Mouse (Mus musculus) hindbrain, embryonic 12.5 days (tissue): ENCODE data around the gene Runx1. TPM values are rescaled to one million over a fixed set of nuclear protein-coding genes. Genes with fewer than 3 reads are reported as not detected.

Experiments
- ATAC-seq: fragments of 200-750 bp; cut with Nextera tagmentation; 2 replicates; pipeline ENCODE4 v1.8.0; 2017; ENCODE audit warnings: moderate TSS enrichment; ENCODE audit not compliant: low FRiP score
- H3K27ac ChIP-seq: fragments of 300-500 bp; sonication (generic); 2 replicates; pipeline ENCODE4 v1.5.1; 2016; ENCODE audit warnings: mild to moderate bottlenecking
- H3K27me3 ChIP-seq: fragments of 300-500 bp; sonication (generic); 2 replicates; pipeline ENCODE4 v1.6.1; 2016; ENCODE audit warnings: mild to moderate bottlenecking
- H3K36me3 ChIP-seq: fragments of 300-500 bp; sonication (generic); 2 replicates; pipeline ENCODE4 v1.6.1; 2016; ENCODE audit warnings: mild to moderate bottlenecking
- H3K4me1 ChIP-seq: fragments of 300-500 bp; sonication (generic); 2 replicates; pipeline ENCODE4 v1.6.1; 2016
- H3K4me2 ChIP-seq: fragments of 300-500 bp; sonication (generic); replicated peaks from 2 replicates; pipeline ENCODE4 v1.6.1; 2016; ENCODE audit warnings: mild to moderate bottlenecking
- H3K4me3 ChIP-seq: fragments of 300-500 bp; sonication (generic); 2 replicates; pipeline ENCODE4 v1.5.1; 2016; ENCODE audit warnings: mild to moderate bottlenecking
- H3K9ac ChIP-seq: fragments of 300-500 bp; sonication (generic); 2 replicates; pipeline ENCODE4 v1.6.1; 2016; ENCODE audit warnings: mild to moderate bottlenecking, moderate library complexity
- H3K9me3 ChIP-seq: fragments of 300-500 bp; sonication (generic); replicated peaks from 2 replicates; pipeline ENCODE4 v1.6.1; 2016; ENCODE audit warnings: mild to moderate bottlenecking
- WGBS: fragments of 180-500 bp; shearing (Covaris S2); methylation state at CpG from one replicate; pipeline ENCODE4 v1.1.7; 2016; 5-methylcytosine and 5-hydroxymethylcytosine counted together
- polyA plus RNA-seq: library from polyadenylated mRNA; unstranded; fragments of >200 nt; fragmentation: Nextera tagmentation; extraction: Ambion mirVana; gene quantifications from 2 replicates; pipeline ENCODE4 v1.2.1, GENCODE M21; 2016

The Runx1 gene
- polyA plus RNA-seq, 1 experiment from 2014 or later, result 4.4 TPM

DNA sequence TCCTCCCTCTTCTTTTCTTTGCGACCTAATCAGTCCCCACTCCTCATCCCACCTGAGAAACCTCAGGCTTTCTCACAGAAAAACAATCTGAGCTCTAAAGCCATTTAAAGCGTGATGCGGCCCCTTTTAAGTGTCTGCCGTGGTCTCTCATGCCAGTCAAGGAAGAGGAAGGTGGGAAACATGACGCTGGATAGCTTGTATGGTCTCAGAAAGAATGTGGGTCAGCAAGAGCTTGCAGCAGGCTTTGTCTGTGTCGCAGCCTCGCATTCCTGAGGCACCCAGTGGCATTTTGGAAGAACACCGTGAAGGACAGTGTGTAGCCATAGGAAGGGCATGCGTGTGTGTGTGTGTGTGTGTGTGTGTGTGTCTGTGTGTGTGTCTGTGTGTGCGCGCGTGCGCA lies 179.8 kb downstream of the Runx1 start:
- 65% methylated on average over 13 of the region's 13 CpGs for WGBS
- Histone ChIP-seq H3K27ac (peak overlapping the region; percentile 48), H3K4me2 (no peak overlapping the region), H3K27me3 (no peaks in the 10 kb centered on the region), H3K4me1 (peaks cover 22% of the 10 kb centered on the region), H3K9me3 (no peaks in the 10 kb centered on the region), H3K36me3 (no peaks in the 10 kb centered on the region), H3K9ac (no peak overlapping the region), H3K4me3 (no peak overlapping the region)
- no peak for ATAC-seq

DNA sequence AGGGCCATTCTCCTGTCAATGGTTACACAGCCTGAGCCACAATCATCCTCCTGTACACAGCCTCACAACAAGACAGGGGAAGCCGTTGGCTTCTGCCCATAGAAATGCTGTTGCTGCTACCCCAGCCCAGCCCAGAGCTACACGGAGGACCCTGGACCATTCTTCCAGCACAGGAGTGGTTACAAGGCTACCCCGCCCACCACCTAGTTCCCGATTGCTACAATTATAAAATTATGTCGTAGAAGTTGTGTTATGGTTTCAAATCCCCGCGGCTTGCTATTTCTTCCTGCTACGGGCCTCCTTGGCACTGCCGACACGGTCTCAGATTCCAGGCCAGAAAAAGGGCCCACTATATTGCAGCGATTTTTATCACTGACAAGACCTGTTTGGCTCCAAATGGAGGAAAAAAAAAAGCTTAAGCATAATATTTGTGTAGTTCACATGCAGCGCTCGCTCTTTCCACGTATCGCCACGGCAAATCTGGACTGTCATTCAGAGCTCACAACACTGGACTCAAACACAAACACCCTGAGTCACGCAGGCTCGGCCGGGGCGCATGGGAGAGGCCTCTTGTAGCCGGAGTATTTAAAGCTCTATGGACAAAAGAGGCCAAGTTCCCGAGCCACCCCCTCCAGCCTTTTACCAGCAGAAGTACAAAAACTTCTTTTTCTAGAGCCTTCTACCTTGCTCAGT lies 180.4 kb downstream of the Runx1 start:
- no peaks in the 10 kb centered on the region for H3K27me3 ChIP-seq
- no peaks in the 10 kb centered on the region for H3K36me3 ChIP-seq
- H3K9me3 ChIP-seq, result no peaks in the 10 kb centered on the region
- H3K4me2 ChIP-seq, result no peak overlapping the region
- 72% methylated on average over 22 of the region's 22 CpGs for WGBS
- H3K4me1 ChIP-seq, result peaks cover 22% of the 10 kb centered on the region
- no peak overlapping the region for H3K9ac ChIP-seq
- H3K27ac ChIP-seq, result peak overlapping the region; percentile 48; the same call in 1 of the 2 replicates
- H3K4me3 ChIP-seq, result no peak overlapping the region
- ATAC-seq, result no peak

- H3K4me3 ChIP-seq, result no peak overlapping the region
- H3K36me3 ChIP-seq, result no peaks in the 10 kb centered on the region
- H3K27ac ChIP-seq, result peak overlapping the region; percentile 30; the same call in 1 of the 2 replicates
- ATAC-seq, result no peak
- no peaks in the 10 kb centered on the region for H3K27me3 ChIP-seq
- H3K4me2 ChIP-seq, result no peak overlapping the region
- no peak overlapping the region for H3K9ac ChIP-seq
- no peaks in the 10 kb centered on the region for H3K9me3 ChIP-seq
- peaks cover 19% of the 10 kb centered on the region for H3K4me1 ChIP-seq
- 63% methylated on average over 15 of the region's 15 CpGs for WGBS
Measured at GRCm38 (mm10) chr16:92644718-92645422, 181.1 kb downstream of the Runx1 start.

- H3K4me2 ChIP-seq, result no peak overlapping the region
- H3K9me3 ChIP-seq, result no peaks in the 10 kb centered on the region
- no peaks in the 10 kb centered on the region for H3K36me3 ChIP-seq
- H3K27ac ChIP-seq, result no peak overlapping the region
- no peak overlapping the region for H3K4me3 ChIP-seq
- H3K4me1 ChIP-seq, result peaks cover 19% of the 10 kb centered on the region
- 70% methylated on average over 9 of the region's 10 CpGs for WGBS
- no peak for ATAC-seq
- H3K9ac ChIP-seq, result no peak overlapping the region; the same call in 1 of the 2 replicates
- no peaks in the 10 kb centered on the region for H3K27me3 ChIP-seq
Measured at GRCm38 (mm10) chr16:92644315-92644714, 181.6 kb downstream of the Runx1 start.

- H3K9me3 ChIP-seq, result no peaks in the 10 kb centered on the region
- no peak for ATAC-seq
Measured at GRCm38 (mm10) chr16:92642283-92642682, 183.7 kb downstream of the Runx1 start.

DNA sequence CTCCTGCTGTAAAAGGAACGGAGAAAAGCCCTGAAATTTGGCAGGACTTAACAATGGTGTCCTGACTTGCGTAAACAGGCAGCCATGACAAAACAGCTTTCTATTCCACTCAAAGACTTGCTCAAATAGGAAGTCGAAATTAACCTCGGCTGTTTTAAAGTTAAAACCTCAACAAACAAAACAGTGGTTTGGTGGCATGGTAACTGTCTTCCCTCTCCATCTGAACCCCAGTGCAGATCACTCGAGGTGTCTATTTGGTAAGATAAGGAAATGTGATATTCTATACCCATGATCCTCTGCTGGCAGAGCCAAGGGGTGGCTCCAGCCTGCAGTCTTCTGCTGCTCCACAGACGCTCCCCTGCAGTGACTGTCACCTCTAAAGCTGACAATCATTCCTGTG lies 184.9 kb downstream of the Runx1 start:
- Histone ChIP-seq H3K27ac (no peak overlapping the region), H3K4me3 (no peak overlapping the region), H3K9ac (no peak overlapping the region), H3K4me2 (no peak overlapping the region), H3K27me3 (no peaks in the 10 kb centered on the region), H3K36me3 (no peaks in the 10 kb centered on the region), H3K9me3 (no peaks in the 10 kb centered on the region), H3K4me1 (peaks cover 15% of the 10 kb centered on the region)
- 75% methylated on average over 6 of the region's 6 CpGs for WGBS
- ATAC-seq, result no peak

More at GRCm38 (mm10) chr16:92642283-92642682, 183.7 kb downstream of the Runx1 start:
- WGBS, result 93% methylated on average over 8 of the region's 8 CpGs
- Histone ChIP-seq H3K4me2 (no peak overlapping the region), H3K36me3 (no peaks in the 10 kb centered on the region), H3K9ac (no peak overlapping the region), H3K4me1 (peaks cover 19% of the 10 kb centered on the region), H3K4me3 (no peak overlapping the region), H3K27ac (no peak overlapping the region), H3K27me3 (no peaks in the 10 kb centered on the region)

GRCm38 (mm10) chr16:92639093-92639492 lies 186.9 kb downstream of the Runx1 start:
- ATAC-seq, result no peak
- Histone ChIP-seq H3K4me1 (peaks cover 3% of the 10 kb centered on the region; the same call in 1 of the 2 replicates), H3K4me3 (no peak overlapping the region), H3K4me2 (no peak overlapping the region), H3K9ac (no peak overlapping the region), H3K27ac (no peak overlapping the region), H3K27me3 (no peaks in the 10 kb centered on the region), H3K9me3 (no peaks in the 10 kb centered on the region), H3K36me3 (no peaks in the 10 kb centered on the region)
- 85% methylated on average over 8 of the region's 8 CpGs for WGBS

DNA sequence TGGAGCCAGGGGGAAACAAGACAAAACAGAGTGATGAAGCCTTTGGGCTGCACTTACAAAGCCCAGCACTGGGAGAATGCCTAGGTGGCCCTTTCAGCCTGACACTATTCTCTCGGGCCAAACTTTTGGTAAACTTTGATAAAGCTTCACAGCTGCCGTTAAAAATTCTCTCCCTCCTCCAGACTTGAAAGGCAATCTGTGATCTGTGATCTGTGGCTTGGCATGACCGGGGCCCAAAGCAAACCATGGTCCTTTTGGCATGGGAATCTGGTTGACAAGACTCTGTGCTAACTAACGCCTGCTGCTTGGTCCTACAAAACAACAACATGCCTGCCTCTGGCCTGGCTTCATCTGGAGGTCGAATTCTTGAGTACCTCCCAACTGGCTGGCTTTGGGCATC lies 188.9 kb downstream of the Runx1 start:
- peaks cover 7% of the 10 kb centered on the region for H3K4me1 ChIP-seq
- H3K4me3 ChIP-seq, result no peak overlapping the region
- H3K9me3 ChIP-seq, result no peaks in the 10 kb centered on the region
- no peaks in the 10 kb centered on the region for H3K27me3 ChIP-seq
- H3K9ac ChIP-seq, result no peak overlapping the region
- H3K27ac ChIP-seq, result no peak overlapping the region
- WGBS, result 69% methylated on average over 5 of the region's 5 CpGs
- H3K36me3 ChIP-seq, result no peaks in the 10 kb centered on the region
- no peak overlapping the region for H3K4me2 ChIP-seq
- ATAC-seq, result no peak

DNA sequence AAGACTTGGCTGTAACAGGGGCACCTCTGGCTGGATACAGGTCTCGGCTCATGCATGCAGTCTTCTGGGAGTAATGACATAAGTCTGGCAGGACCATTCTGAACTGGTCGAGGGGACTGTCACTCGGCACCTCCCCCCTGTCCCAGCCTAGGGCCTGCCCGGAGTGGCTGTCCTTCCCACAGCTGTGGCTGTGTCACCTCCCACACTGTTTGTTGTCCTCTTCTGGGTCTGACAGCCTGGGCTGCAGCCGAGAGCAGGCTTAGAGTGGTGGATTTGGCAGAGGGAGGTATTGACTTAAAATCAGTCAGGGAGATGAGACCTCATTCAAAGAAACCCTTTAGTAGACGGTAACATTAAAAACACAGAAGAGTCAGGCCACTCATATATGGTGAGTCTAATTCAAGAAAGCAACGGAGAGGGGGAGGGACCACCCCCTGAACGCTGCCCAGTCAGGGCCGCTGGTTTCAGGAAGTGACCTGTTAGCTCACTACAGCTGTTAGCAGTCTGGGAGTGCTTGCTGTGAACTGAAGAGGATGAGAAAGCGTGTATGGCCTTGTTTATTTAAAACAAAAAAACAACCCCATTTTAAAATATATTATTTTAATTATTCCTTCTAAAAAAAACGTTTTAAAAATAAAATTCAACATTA lies 193.7 kb downstream of the Runx1 start:
- no peaks in the 10 kb centered on the region for H3K9me3 ChIP-seq
- 17% methylated on average over 11 of the region's 11 CpGs for WGBS
- no peak overlapping the region for H3K27ac ChIP-seq
- H3K36me3 ChIP-seq, result no peaks in the 10 kb centered on the region
- no peak for ATAC-seq
- H3K4me1 ChIP-seq, result peaks cover 30% of the 10 kb centered on the region
- no peak overlapping the region for H3K4me3 ChIP-seq
- 0 out of 2 replicates have a peak, but pooled peaks cover 3% of the 10 kb centered on the region for H3K27me3 ChIP-seq
- H3K4me2 ChIP-seq, result peak overlapping the region; percentile 6; the same call in 1 of the 2 replicates
- 0 out of 2 replicates have a peak overlapping the region, but pooled peaks have one; percentile 32 for H3K9ac ChIP-seq

- peaks cover 30% of the 10 kb centered on the region for H3K4me1 ChIP-seq
- H3K4me3 ChIP-seq, result no peak overlapping the region
- no peaks in the 10 kb centered on the region for H3K36me3 ChIP-seq
- H3K27ac ChIP-seq, result no peak overlapping the region
- no peak overlapping the region for H3K4me2 ChIP-seq
- H3K27me3 ChIP-seq, result 0 out of 2 replicates have a peak, but pooled peaks cover 3% of the 10 kb centered on the region
- H3K9me3 ChIP-seq, result no peaks in the 10 kb centered on the region
- ATAC-seq, result no peak
- WGBS, result 27% methylated on average over 6 of the region's 6 CpGs
- H3K9ac ChIP-seq, result no peak overlapping the region
Measured at GRCm38 (mm10) chr16:92631637-92632036, 194.3 kb downstream of the Runx1 start.

DNA sequence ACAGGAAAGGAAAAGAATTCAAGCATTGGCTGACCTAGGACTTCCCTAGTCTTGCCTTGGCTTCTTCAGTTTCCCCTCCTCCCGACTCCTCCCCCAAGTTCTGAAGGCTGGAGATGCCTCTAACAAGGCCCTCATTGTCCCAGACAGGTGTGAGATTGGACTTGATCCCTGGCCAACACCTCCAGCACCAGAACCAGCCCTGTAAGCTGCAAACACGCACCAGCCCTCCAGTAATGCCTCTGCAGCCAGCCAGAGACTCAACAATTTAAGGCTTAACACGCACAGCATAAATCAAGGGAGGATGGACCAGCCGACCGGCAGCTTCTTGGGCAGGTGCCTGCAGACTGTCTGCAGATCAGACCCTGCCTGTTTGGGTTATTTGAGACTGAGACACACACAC lies 195.0 kb downstream of the Runx1 start:
- no peak for ATAC-seq
- Histone ChIP-seq H3K4me1 (peaks cover 33% of the 10 kb centered on the region), H3K27me3 (0 out of 2 replicates have a peak, but pooled peaks cover 3% of the 10 kb centered on the region), H3K4me3 (no peak overlapping the region), H3K4me2 (no peak overlapping the region), H3K9me3 (no peaks in the 10 kb centered on the region), H3K9ac (no peak overlapping the region), H3K36me3 (no peaks in the 10 kb centered on the region), H3K27ac (no peak overlapping the region)
- 62% methylated on average over 5 of the region's 5 CpGs for WGBS

GRCm38 (mm10) chr16:92629829-92630228 lies 196.1 kb downstream of the Runx1 start:
- whole genome bisulfite sequencing, result 97% methylated on average over 7 of the region's 7 CpGs
- ATAC-seq, result no peak
- no peaks in the 10 kb centered on the region for H3K36me3 ChIP-seq
- no peak overlapping the region for H3K4me2 ChIP-seq
- H3K9me3 ChIP-seq, result no peaks in the 10 kb centered on the region
- no peak overlapping the region for H3K27ac ChIP-seq
- no peak overlapping the region for H3K4me3 ChIP-seq
- peaks cover 33% of the 10 kb centered on the region for H3K4me1 ChIP-seq
- 0 out of 2 replicates have a peak, but pooled peaks cover 3% of the 10 kb centered on the region for H3K27me3 ChIP-seq
- H3K9ac ChIP-seq, result no peak overlapping the region
